Mouse (Mus musculus) CH12.LX (cell line): Measurements from ENCODE around the gene 1110017D15Rik. TPM values are rescaled to one million over a fixed set of nuclear protein-coding genes. Genes with fewer than 3 reads are reported as not detected.

ENCODE experiments used
- DNase-seq: peaks from one replicate; pipeline ENCODE4 v3.0.0-alpha.2; 2013; ENCODE audit errors: extremely low read depth
- H3K27ac ChIP-seq: 2 replicates; pipeline ENCODE4 v1.5.1; 2012; ENCODE audit warnings: low read depth, mild to moderate bottlenecking, control low read depth, moderate library complexity; ENCODE audit not compliant: insufficient read depth
- H3K27me3 ChIP-seq: replicated peaks from 2 replicates; pipeline ENCODE3; 2012; ENCODE audit warnings: inconsistent platforms
- H3K36me3 ChIP-seq, 2 experiments: replicated peaks in 1 of 2; 2 replicates each; pipeline versions ENCODE3 to v1.6.1; 2012; ENCODE audit warnings: inconsistent platforms in 1 of 2, low read length in 1 of 2, mild to moderate bottlenecking in 1 of 2, mixed read lengths in 1 of 2, moderate library complexity in 1 of 2; ENCODE audit not compliant: control insufficient read depth in 1 of 2, insufficient read depth in 1 of 2
- H3K4me1 ChIP-seq, 2 experiments: 2 replicates each; pipeline ENCODE4 v1.6.1; 2012; ENCODE audit warnings: inconsistent platforms in 1 of 2, moderate library complexity in 1 of 2; ENCODE audit not compliant: insufficient read depth in 2 of 2, control insufficient read depth in 1 of 2
- H3K4me2 ChIP-seq: 2 replicates; pipeline ENCODE4 v1.6.1; 2012; ENCODE audit warnings: low read depth, mild to moderate bottlenecking, control low read depth; ENCODE audit not compliant: poor library complexity, insufficient read depth, severe bottlenecking
- H3K4me3 ChIP-seq, 3 experiments: fragments of 150-350 bp in 1 of 3; sonication (generic) in 1 of 3; replicated peaks in 1 of 3; 2 replicates each; pipeline versions ENCODE3 to v1.5.1; 2011 to 2012; ENCODE audit warnings: low read depth in 2 of 3, low read length in 2 of 3, mild to moderate bottlenecking in 2 of 3, moderate library complexity in 2 of 3, control low read depth in 1 of 3, improper control_type of control experiment in 1 of 3, inconsistent platforms in 1 of 3, mixed read lengths in 1 of 3; ENCODE audit not compliant: poor library complexity in 1 of 3
- H3K79me2 ChIP-seq: replicated peaks from 2 replicates; pipeline ENCODE4 v1.6.1; 2012; ENCODE audit warnings: mild to moderate bottlenecking, moderate library complexity; ENCODE audit not compliant: control insufficient read depth, poor library complexity, insufficient read depth, severe bottlenecking; ENCODE audit errors: extremely low read depth
- H3K9ac ChIP-seq: 2 replicates; pipeline ENCODE4 v1.6.1; 2012; ENCODE audit warnings: low read depth, mild to moderate bottlenecking, control low read depth, moderate library complexity; ENCODE audit not compliant: insufficient read depth
- H3K9me3 ChIP-seq: replicated peaks from 2 replicates; pipeline ENCODE3; 2012; ENCODE audit warnings: low read length, inconsistent platforms, mixed read lengths
- BHLHE40 ChIP-seq: IDR thresholded peaks from 2 replicates; pipeline ENCODE4 v1.6.1; 2011; ENCODE audit warnings: mild to moderate bottlenecking, low read depth, low read length, improper control_type of control experiment
- CHD1 ChIP-seq: IDR thresholded peaks from 2 replicates; pipeline ENCODE4 v1.6.1; 2012; ENCODE audit warnings: low read depth, low read length, improper control_type of control experiment, inconsistent platforms
- CTCF ChIP-seq, 2 experiments: IDR thresholded peaks in 1 of 2; conservative IDR thresholded peaks in 1 of 2; 2 replicates each; pipeline ENCODE4 v1.5.1; 2011 to 2012; ENCODE audit warnings: low read depth in 2 of 2, low read length in 2 of 2, improper control_type of control experiment in 1 of 2, inconsistent platforms in 1 of 2, mild to moderate bottlenecking in 1 of 2, moderate library complexity in 1 of 2
- ELF1 ChIP-seq: IDR thresholded peaks from 2 replicates; pipeline ENCODE4 v1.6.1; 2014; ENCODE audit warnings: low read depth, mild to moderate bottlenecking, inconsistent platforms, low read length, improper control_type of control experiment
- EP300 ChIP-seq: IDR thresholded peaks from 2 replicates; pipeline ENCODE4 v1.6.1; 2011; ENCODE audit warnings: low read length, improper control_type of control experiment
- HCFC1 ChIP-seq: IDR thresholded peaks from 2 replicates; pipeline ENCODE4 v1.6.1; 2012; ENCODE audit warnings: low read depth, mild to moderate bottlenecking, inconsistent platforms, low read length, improper control_type of control experiment
- JUN ChIP-seq: IDR thresholded peaks from 2 replicates; pipeline ENCODE4 v1.6.1; 2011; ENCODE audit warnings: low read depth, mild to moderate bottlenecking, low read length, improper control_type of control experiment, moderate library complexity; ENCODE audit not compliant: insufficient read depth
- MAFK ChIP-seq: IDR thresholded peaks from 2 replicates; pipeline ENCODE4 v1.6.1; 2011; ENCODE audit warnings: low read length, improper control_type of control experiment; ENCODE audit not compliant: insufficient replicate concordance
- MAZ ChIP-seq: IDR thresholded peaks from 2 replicates; pipeline ENCODE4 v1.6.1; 2012; ENCODE audit warnings: low read depth, mild to moderate bottlenecking, inconsistent platforms, low read length, improper control_type of control experiment, moderate library complexity
- MXI1 ChIP-seq: IDR thresholded peaks from 2 replicates; pipeline ENCODE4 v1.6.1; 2011; ENCODE audit warnings: mild to moderate bottlenecking, low read depth, low read length, improper control_type of control experiment
- MYC ChIP-seq: IDR thresholded peaks from 2 replicates; pipeline ENCODE4 v1.6.1; 2011; ENCODE audit warnings: low read depth, mild to moderate bottlenecking, improper control_type of control experiment, low read length
- NRF1 ChIP-seq: IDR thresholded peaks from 2 replicates; pipeline ENCODE4 v1.6.1; 2014; ENCODE audit warnings: low read depth, mild to moderate bottlenecking, inconsistent platforms, low read length, improper control_type of control experiment, moderate library complexity
- PAX5 ChIP-seq: IDR thresholded peaks from 2 replicates; pipeline ENCODE4 v1.6.1; 2012; ENCODE audit warnings: low read length, inconsistent platforms, mixed read lengths
- RAD21 ChIP-seq: IDR thresholded peaks from 2 replicates; pipeline ENCODE4 v1.6.1; 2011; ENCODE audit warnings: low read depth, mild to moderate bottlenecking, low read length, improper control_type of control experiment, moderate library complexity
- SIN3A ChIP-seq: IDR thresholded peaks from 2 replicates; pipeline ENCODE4 v1.6.1; 2012; ENCODE audit warnings: low read length, improper control_type of control experiment, inconsistent platforms
- TBP ChIP-seq: conservative IDR thresholded peaks from 2 replicates; pipeline ENCODE4 v1.6.1; 2011; ENCODE audit warnings: low read depth, low read length, improper control_type of control experiment
- TCF12 ChIP-seq: IDR thresholded peaks from 2 replicates; pipeline ENCODE4 v1.6.1; 2014; ENCODE audit warnings: low read depth, mild to moderate bottlenecking, inconsistent platforms, low read length, improper control_type of control experiment
- USF1 ChIP-seq: IDR thresholded peaks from 2 replicates; pipeline ENCODE4 v1.6.1; 2014; ENCODE audit warnings: low read depth, mild to moderate bottlenecking, inconsistent platforms, low read length, improper control_type of control experiment
- ZKSCAN1 ChIP-seq: IDR thresholded peaks from 2 replicates; pipeline ENCODE4 v1.6.1; 2012; ENCODE audit warnings: low read depth, inconsistent platforms, low read length, improper control_type of control experiment, borderline replicate concordance
- ZMIZ1 ChIP-seq: IDR thresholded peaks from 2 replicates; pipeline ENCODE4 v1.6.1; 2012; ENCODE audit warnings: low read depth, mild to moderate bottlenecking, inconsistent platforms, low read length, improper control_type of control experiment
- ZNF384 ChIP-seq: IDR thresholded peaks from 2 replicates; pipeline ENCODE4 v1.6.1; 2012; ENCODE audit warnings: low read depth, low read length, improper control_type of control experiment, inconsistent platforms
- dilution Hi-C: fragments of 300-500 bp; cut with MboI; formaldehyde crosslinking; loops from 2 replicates; pipeline ENCODE4 v1.14.3; 2020; ENCODE audit warnings: low sequenced_read_pairs; ENCODE audit not compliant: extremely low pct_unique_long_range_greater_than_20kb, extremely low pct_ligation_motif_present
- in situ Hi-C: fragments of 300-500 bp; cut with MboI; formaldehyde crosslinking; loops from 3 replicates; pipeline ENCODE4 v1.14.3; 2019; ENCODE audit warnings: low sequenced_read_pairs, low pct_ligation_motif_present, low pct_unique_long_range_greater_than_20kb, mixed read lengths
- polyA plus RNA-seq: library from polyadenylated mRNA; unstranded; fragments of >175 nt; gene quantifications from 2 replicates; pipeline ENCODE4 v1.2.1, GENCODE M21; 2012; ENCODE audit warnings: low read depth; ENCODE audit not compliant: insufficient read length
- total RNA-seq, 2 experiments: library from RNA; depleted of rRNA; stranded (reverse); fragments of 300-350 nt in 1 of 2; fragments of >200 nt in 1 of 2; gene quantifications; 2 replicates each; pipeline ENCODE4 v1.2.3; 2012 to 2014

The 1110017D15Rik gene
- total and polyA plus RNA-seq, 3 experiments = not detected

GRCm38 (mm10) chr4:41500787-41501186 lies 16.3 kb downstream of the 1110017D15Rik start:
- no peaks in the 10 kb centered on the region for H3K79me2 ChIP-seq
- no peak overlapping the region for H3K9ac ChIP-seq
- no peak for DNase-seq
- TF ChIP-seq PAX5 (no peak), MXI1 (no peak), ZNF384 (no peak), TCF12 (no peak), ZMIZ1 (no peak), NRF1 (no peak), MAZ (no peak), MYC (no peak), BHLHE40 (no peak), MAFK (no peak), RAD21 (no peak), SIN3A (no peak), EP300 (no peak), CHD1 (no peak)
- TF ChIP-seq, all 38 proteins: peak for 0
- dilution Hi-C loops = no loop called here
- Histone ChIP-seq H3K36me3 (no peaks in the 10 kb centered on the region), H3K4me1 (no peaks in the 10 kb centered on the region), H3K4me2 (no peak overlapping the region), H3K4me3 (no peak overlapping the region), H3K27ac (no peak overlapping the region), H3K9me3 (peaks cover 19% of the 10 kb centered on the region), H3K27me3 (peaks cover 33% of the 10 kb centered on the region)
- in situ Hi-C loops = no loop called here

DNA sequence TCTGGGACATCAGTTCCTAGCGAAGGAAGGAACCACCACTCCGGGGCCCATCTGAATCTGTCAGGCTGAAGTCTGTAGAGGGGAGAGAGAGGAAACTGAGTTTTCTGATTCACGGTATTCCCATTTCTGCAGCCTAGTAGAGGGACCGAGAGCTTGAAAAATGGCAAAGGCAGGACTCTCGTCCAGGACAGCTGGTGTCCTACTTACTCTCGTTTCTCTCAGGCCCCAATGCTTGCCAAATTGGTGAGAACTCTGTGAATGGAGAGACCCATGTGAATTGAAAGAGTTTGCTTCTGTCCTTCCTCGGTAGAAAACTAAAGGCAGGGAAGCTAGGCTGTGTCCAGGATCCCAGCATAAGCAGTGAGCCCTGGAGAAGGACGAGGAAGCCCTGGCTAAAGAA lies 17.5 kb downstream of the 1110017D15Rik start:
- dilution Hi-C loops = no loop called here
- Histone ChIP-seq H3K9ac (no peak overlapping the region), H3K4me1 (no peaks in the 10 kb centered on the region)
- DNase-seq = no peak
- TF ChIP-seq SIN3A = no peak
- TF ChIP-seq JUN = no peak
- no peak for TF ChIP-seq CTCF (conservative IDR thresholded peaks at IDR 0.05 in 1 of 2, IDR thresholded peaks at IDR 0.05 in 1 of 2; ENCODE audit: low read depth in 2 of 2, low read length in 2 of 2)
- TF ChIP-seq ELF1 = no peak
- no peak for TF ChIP-seq ZKSCAN1
- no peak for TF ChIP-seq MXI1
- no peak for TF ChIP-seq EP300
- no peak for TF ChIP-seq TBP
- no peak for TF ChIP-seq USF1
- TF ChIP-seq HCFC1 = no peak
- TF ChIP-seq, all 38 proteins: peak for 0
- in situ Hi-C loops = no loop called here
- H3K36me3 ChIP-seq = no peaks in the 10 kb centered on the region
- peaks cover 36% of the 10 kb centered on the region for H3K27me3 ChIP-seq
- H3K79me2 ChIP-seq = no peaks in the 10 kb centered on the region
- H3K9me3 ChIP-seq = peaks cover 19% of the 10 kb centered on the region
- no peak overlapping the region for H3K27ac ChIP-seq
- H3K4me2 ChIP-seq = no peak overlapping the region
- no peak overlapping the region for H3K4me3 ChIP-seq
